Mouse (Mus musculus) heart, embryonic 10.5 days (tissue): Measurements from ENCODE around the gene Fam83g. TPM values are rescaled to one million over a fixed set of nuclear protein-coding genes. Genes with fewer than 3 reads are reported as not detected.

Experiments used
- DNase-seq: peaks from one replicate; pipeline ENCODE4 v3.0.0-alpha.2; 2017; ENCODE audit warnings: low spot score
- H3K27ac ChIP-seq: fragments of 300-500 bp; sonication (generic); 2 replicates; pipeline ENCODE4 v1.5.1; 2016; ENCODE audit warnings: mild to moderate bottlenecking
- H3K27me3 ChIP-seq: fragments of 300-500 bp; sonication (generic); 2 replicates; pipeline ENCODE4 v1.6.1; 2016; ENCODE audit warnings: mild to moderate bottlenecking; ENCODE audit not compliant: poor library complexity, insufficient read depth, severe bottlenecking
- H3K36me3 ChIP-seq: fragments of 300-500 bp; sonication (generic); 2 replicates; pipeline ENCODE4 v1.6.1; 2016; ENCODE audit warnings: mild to moderate bottlenecking, moderate library complexity
- H3K4me1 ChIP-seq: fragments of 300-500 bp; sonication (generic); 2 replicates; pipeline ENCODE4 v1.6.1; 2016; ENCODE audit warnings: mild to moderate bottlenecking
- H3K4me3 ChIP-seq: fragments of 300-500 bp; sonication (generic); 2 replicates; pipeline ENCODE4 v1.5.1; 2016; ENCODE audit warnings: mild to moderate bottlenecking, moderate library complexity
- H3K9me3 ChIP-seq: fragments of 300-500 bp; sonication (generic); 2 replicates; pipeline ENCODE4 v1.6.1; 2016; ENCODE audit warnings: mild to moderate bottlenecking, moderate library complexity
- WGBS: fragments of 180-500 bp; shearing (Covaris S2); methylation state at CpG from one replicate; pipeline ENCODE4 v1.1.7; 2016; 5-methylcytosine and 5-hydroxymethylcytosine counted together
- polyA plus RNA-seq: library from polyadenylated mRNA; unstranded; fragments of >200 nt; fragmentation: Nextera tagmentation; extraction: Ambion mirVana; gene quantifications from 2 replicates; pipeline ENCODE4 v1.2.1, GENCODE M21; 2016

The Fam83g gene
- polyA plus RNA-seq, 1 experiment from 2014 or later, result 3.2 TPM

DNA sequence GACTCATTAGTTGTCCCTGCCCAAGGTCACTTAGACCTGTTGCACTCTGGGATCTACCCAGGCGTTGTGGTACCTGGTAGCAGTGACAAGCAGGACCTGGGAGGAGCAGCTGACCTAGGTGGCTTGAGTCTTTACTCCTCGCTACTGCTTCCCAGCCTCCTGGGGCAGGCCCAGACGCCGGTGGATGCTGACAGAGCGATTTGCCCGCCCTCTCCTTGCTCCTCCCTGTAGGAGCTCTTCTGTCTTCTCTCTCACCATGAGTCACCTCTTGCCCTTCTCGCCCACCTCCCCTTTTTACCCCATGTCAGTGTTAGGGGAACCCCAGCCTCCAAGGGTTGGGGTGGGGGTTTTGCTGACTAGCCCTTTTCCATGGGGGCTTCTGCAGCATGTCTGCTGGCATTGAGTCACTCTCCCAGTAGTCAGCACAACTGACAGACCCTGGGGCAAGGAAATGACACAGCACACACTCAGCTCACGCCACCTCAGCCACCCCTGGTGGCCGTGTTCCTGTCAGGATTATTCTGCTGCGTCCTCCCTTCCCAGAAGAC, 3.1 kb downstream of the Fam83g start:
- peak overlapping the region; percentile 27 for H3K4me3 ChIP-seq
- H3K9me3 ChIP-seq, result no peaks in the 10 kb centered on the region
- 41% methylated on average over 10 of the region's 10 CpGs for WGBS
- H3K36me3 ChIP-seq, result peaks cover 3% of the 10 kb centered on the region; the same call in 1 of the 2 replicates
- H3K4me1 ChIP-seq, result peaks cover 79% of the 10 kb centered on the region
- peak overlapping the region; percentile 72 for H3K27ac ChIP-seq
- no peak for DNase-seq
- H3K27me3 ChIP-seq, result peaks cover 32% of the 10 kb centered on the region

DNA sequence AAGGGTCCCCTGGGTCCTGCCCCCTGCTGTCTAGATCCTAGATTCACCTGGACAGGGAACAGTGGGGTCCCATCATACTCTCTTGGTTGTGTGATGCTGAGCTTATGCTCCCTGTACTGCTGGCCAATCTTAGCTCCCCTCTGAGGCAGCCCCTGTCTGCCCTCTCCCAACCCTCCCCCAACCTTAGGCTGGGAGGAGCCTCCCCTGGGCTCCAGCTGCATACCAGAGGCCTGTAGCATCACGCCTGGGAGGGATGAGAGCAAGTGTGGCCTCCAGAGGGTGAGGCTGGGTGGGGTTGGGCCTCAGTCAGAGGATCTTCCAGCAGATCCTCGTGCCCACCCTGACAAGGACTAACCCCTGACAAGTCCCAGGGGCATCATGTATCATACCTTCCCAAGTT, 3.7 kb downstream of the Fam83g start:
- Histone ChIP-seq H3K27me3 (peaks cover 30% of the 10 kb centered on the region), H3K4me3 (peak overlapping the region; percentile 27; the same call in 1 of the 2 replicates), H3K4me1 (peaks cover 82% of the 10 kb centered on the region), H3K36me3 (peaks cover 3% of the 10 kb centered on the region; the same call in 1 of the 2 replicates), H3K9me3 (no peaks in the 10 kb centered on the region), H3K27ac (peak overlapping the region; percentile 72)
- 30% methylated on average over 2 of the region's 2 CpGs for WGBS
- DNase-seq, result no peak

DNA sequence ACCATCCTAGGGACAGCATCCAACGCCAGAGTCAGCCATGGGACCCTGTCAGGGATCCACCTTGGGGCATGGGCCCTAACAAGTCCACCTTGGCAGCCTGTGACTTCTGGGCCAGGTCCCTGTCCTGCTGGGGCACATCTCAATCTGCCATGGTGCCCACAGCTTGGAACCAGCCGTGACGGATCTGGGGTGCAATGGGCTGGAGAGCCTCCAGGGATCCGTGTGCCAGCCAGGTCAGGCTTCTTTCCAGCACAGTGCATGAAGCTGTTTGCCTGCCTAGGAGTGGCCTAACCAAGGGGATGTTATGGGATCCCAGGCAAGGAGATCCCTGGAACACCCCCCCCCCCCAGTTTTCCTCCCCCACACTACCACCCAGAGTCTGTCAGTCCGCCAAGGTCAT, 9.1 kb downstream of the Fam83g start:
- Histone ChIP-seq H3K27me3 (no peaks in the 10 kb centered on the region), H3K4me1 (peaks cover 50% of the 10 kb centered on the region), H3K4me3 (no peak overlapping the region), H3K27ac (no peak overlapping the region), H3K9me3 (no peaks in the 10 kb centered on the region), H3K36me3 (peaks cover 15% of the 10 kb centered on the region; the same call in 1 of the 2 replicates)
- 81% methylated on average over 5 of the region's 5 CpGs for WGBS
- no peak for DNase-seq

DNA sequence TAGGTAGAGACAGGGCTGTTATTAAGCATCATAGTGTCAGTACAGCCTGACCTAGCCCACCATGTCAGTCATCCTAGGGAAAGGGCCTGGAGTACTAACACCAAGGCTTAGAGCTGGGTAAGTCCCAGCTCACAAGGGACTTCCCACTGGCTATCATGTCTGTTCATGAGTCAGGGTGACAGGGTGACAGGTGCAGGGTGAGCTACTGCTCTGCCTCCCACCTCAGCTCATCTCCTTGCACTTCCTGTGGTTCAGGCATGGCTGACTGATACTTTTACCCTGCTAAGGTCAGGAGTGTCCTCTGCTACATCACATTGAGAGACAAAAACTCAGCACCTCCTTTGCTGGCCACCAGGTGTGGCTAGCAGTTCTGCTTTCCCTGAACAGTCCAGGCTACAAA, 15.0 kb downstream of the Fam83g start:
- Histone ChIP-seq H3K4me1 (peaks cover 16% of the 10 kb centered on the region; the same call in 1 of the 2 replicates), H3K27me3 (no peaks in the 10 kb centered on the region), H3K27ac (no peak overlapping the region), H3K36me3 (peaks cover 40% of the 10 kb centered on the region), H3K4me3 (no peak overlapping the region), H3K9me3 (no peaks in the 10 kb centered on the region)
- no peak for DNase-seq

DNA sequence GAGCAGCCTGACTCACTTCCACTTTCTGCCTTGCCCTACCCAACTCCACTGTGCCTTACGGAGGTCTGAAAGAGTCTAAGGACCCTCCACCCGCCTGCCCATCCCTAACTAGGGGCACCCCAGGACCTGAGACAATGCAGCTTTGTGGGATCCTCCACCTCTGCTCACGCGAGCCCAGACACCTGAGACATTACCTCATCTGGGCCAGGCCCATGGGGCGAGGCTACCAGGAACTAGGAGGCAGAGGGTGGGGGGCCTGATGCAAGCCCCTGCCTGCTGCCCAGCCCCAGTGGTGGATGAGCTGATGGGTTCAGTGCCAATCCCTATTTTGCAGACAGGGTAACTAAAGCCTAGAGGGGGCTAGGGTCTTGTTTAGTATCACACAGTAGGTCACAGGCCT, 15.6 kb downstream of the Fam83g start:
- Histone ChIP-seq H3K36me3 (peaks cover 40% of the 10 kb centered on the region), H3K9me3 (no peaks in the 10 kb centered on the region), H3K4me1 (peaks cover 16% of the 10 kb centered on the region; the same call in 1 of the 2 replicates), H3K27ac (no peak overlapping the region), H3K27me3 (no peaks in the 10 kb centered on the region), H3K4me3 (no peak overlapping the region)
- 85% methylated on average over 5 of the region's 5 CpGs for WGBS
- DNase-seq, result no peak

DNA sequence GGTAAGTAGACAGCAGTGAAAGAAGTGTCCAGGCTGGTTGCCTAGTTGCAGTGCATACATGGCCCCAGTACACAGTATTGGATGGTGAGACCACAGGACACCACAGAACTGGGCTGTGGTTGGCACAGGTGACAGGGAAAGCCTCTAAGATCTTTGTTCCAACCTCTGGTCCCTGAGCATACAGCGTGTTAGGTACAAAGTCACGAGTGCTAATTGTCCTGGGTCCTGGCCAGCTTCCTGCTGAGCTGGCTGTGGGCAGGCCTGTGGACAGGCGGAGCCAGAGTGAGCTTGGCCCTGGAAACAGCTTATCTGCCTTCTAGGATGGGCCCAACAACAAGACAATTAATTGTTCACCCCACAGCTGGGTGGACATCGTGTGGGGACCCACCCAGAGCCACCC, 16.0 kb downstream of the Fam83g start:
- H3K27me3 ChIP-seq, result no peaks in the 10 kb centered on the region
- H3K27ac ChIP-seq, result 0 out of 2 replicates have a peak overlapping the region, but pooled peaks have one; percentile 18
- 62% methylated on average over 4 of the region's 4 CpGs for WGBS
- no peaks in the 10 kb centered on the region for H3K9me3 ChIP-seq
- no peak for DNase-seq
- peaks cover 36% of the 10 kb centered on the region for H3K36me3 ChIP-seq
- H3K4me3 ChIP-seq, result no peak overlapping the region
- H3K4me1 ChIP-seq, result peaks cover 16% of the 10 kb centered on the region; the same call in 1 of the 2 replicates

DNA sequence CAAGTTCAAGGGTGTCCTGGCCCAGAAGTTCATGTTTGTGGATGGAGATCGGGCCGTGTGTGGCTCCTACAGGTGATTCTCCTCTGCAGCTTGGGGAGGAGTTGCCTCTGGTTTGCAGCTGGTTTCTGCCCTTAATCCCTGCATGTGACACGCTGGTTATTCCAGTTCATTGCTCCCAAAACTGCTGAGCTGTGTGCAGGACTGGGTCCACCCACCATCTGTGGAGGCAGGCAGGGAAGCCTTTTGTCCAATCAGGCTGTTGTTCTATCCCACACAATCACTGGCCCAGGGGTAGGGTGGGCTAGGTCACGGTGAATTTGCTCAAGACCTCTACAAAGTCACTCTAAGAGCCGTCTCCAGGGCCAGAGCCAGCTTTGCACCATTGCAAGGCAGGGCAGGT, 17.8 kb downstream of the Fam83g start:
- Histone ChIP-seq H3K27ac (no peak overlapping the region), H3K4me3 (no peak overlapping the region), H3K4me1 (peaks cover 21% of the 10 kb centered on the region), H3K36me3 (peaks cover 31% of the 10 kb centered on the region), H3K9me3 (no peaks in the 10 kb centered on the region), H3K27me3 (no peaks in the 10 kb centered on the region)
- 83% methylated on average over 5 of the region's 5 CpGs for WGBS
- no peak for DNase-seq

DNA sequence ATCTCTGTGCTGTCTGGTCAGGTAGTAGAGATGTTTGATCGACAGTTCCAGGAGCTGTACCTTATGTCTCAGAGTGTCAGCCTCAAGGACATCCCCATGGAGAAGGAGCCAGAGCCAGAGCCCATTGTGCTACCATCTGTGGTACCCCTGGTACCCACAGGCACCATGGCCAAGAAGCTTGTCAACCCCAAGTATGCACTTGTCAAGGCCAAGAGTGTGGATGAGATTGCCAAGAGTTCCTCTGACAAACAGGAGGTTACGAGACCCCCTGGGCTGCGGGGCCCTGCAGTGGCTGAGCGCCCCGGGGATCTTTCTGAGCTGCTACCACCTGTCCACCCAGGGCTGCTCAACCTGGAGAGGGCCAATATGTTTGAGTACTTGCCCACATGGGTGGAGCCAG, 18.6 kb downstream of the Fam83g start:
- no peaks in the 10 kb centered on the region for H3K27me3 ChIP-seq

DNA sequence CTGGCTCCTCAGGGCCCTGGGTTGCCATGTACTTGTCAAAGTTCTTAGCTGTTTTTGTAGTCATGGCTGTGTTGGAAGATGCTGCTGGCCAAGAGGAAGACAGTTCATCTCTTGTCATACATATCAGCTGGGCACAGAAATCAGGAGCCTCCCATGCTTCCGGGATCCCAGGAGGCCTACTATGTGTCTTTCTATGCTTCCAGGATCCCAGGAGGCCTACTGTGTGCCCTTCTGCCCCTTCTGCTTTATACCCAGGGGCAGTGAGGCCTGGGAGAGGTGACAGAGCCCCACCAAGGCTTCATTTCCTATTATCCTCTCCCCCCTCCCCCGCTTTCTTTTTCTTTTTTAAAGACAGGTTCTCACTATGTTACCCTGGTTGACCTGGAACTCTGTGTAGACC, 21.7 kb downstream of the Fam83g start:
- WGBS, result 71% methylated on average over 2 of the region's 2 CpGs
- no peak for DNase-seq
- Histone ChIP-seq H3K36me3 (peaks cover 30% of the 10 kb centered on the region), H3K27ac (no peak overlapping the region), H3K4me1 (peaks cover 19% of the 10 kb centered on the region), H3K9me3 (no peaks in the 10 kb centered on the region), H3K27me3 (no peaks in the 10 kb centered on the region), H3K4me3 (no peak overlapping the region)

More for the DNA sequence above, 18.6 kb downstream of the Fam83g start:
- 84% methylated on average over 5 of the region's 5 CpGs for WGBS
- H3K4me1 ChIP-seq, result peaks cover 20% of the 10 kb centered on the region
- no peak overlapping the region for H3K27ac ChIP-seq
- no peak for DNase-seq
- no peaks in the 10 kb centered on the region for H3K9me3 ChIP-seq
- H3K36me3 ChIP-seq, result peaks cover 34% of the 10 kb centered on the region
- H3K4me3 ChIP-seq, result no peak overlapping the region

DNA sequence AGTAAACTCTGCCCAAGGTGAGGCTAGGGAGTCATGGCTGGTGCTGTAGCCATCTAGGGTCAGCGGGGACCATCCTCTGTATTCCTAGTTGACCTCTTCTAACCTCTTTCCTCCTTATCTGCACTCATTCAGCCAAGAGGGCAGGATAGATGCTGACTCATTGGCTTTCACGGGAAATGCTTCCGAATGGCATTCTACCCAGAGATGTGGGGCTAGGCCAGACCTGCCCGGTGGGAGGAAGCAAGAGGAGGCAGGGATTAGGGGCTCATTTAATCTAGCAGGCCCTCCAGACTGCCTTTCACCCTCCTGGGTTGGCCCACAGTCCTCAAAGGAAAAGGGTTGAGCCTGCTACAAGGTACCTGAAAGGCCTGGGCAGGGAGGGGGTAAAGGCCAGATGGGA, 22.3 kb downstream of the Fam83g start:
- peaks cover 19% of the 10 kb centered on the region for H3K4me1 ChIP-seq
- peaks cover 3% of the 10 kb centered on the region; the same call in 1 of the 2 replicates for H3K27me3 ChIP-seq
- no peaks in the 10 kb centered on the region for H3K9me3 ChIP-seq
- WGBS, result 32% methylated on average over 4 of the region's 4 CpGs
- no peak for DNase-seq
- peaks cover 27% of the 10 kb centered on the region for H3K36me3 ChIP-seq
- H3K4me3 ChIP-seq, result no peak overlapping the region
- H3K27ac ChIP-seq, result no peak overlapping the region; the same call in 1 of the 2 replicates

DNA sequence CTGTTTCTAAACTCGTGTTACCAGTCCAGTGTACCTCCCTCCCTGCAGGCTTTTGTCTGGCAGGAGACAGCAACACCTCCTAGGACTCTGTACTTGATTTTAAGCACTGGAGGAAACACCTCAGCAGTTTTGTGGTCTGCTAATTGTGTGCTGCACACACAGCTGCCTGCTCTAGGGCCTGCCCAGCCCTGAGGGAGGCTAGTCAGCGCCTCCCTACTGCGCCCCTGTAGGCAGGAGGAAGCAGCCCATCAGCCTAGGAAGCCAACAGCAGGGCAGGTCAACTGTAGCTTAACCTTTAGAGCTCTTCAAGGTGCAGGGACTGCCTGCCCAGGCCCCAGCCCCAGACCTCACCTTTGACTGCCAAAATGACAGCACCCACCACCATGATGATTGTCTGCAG, 25.0 kb downstream of the Fam83g start:
- DNase-seq, result no peak
- WGBS, result 52% methylated on average over 3 of the region's 3 CpGs
- no peaks in the 10 kb centered on the region for H3K9me3 ChIP-seq
- H3K4me1 ChIP-seq, result peaks cover 27% of the 10 kb centered on the region
- peaks cover 8% of the 10 kb centered on the region for H3K36me3 ChIP-seq
- no peak overlapping the region; the same call in 1 of the 2 replicates for H3K27ac ChIP-seq
- H3K4me3 ChIP-seq, result no peak overlapping the region
- peaks cover 23% of the 10 kb centered on the region; the same call in 1 of the 2 replicates for H3K27me3 ChIP-seq

DNA sequence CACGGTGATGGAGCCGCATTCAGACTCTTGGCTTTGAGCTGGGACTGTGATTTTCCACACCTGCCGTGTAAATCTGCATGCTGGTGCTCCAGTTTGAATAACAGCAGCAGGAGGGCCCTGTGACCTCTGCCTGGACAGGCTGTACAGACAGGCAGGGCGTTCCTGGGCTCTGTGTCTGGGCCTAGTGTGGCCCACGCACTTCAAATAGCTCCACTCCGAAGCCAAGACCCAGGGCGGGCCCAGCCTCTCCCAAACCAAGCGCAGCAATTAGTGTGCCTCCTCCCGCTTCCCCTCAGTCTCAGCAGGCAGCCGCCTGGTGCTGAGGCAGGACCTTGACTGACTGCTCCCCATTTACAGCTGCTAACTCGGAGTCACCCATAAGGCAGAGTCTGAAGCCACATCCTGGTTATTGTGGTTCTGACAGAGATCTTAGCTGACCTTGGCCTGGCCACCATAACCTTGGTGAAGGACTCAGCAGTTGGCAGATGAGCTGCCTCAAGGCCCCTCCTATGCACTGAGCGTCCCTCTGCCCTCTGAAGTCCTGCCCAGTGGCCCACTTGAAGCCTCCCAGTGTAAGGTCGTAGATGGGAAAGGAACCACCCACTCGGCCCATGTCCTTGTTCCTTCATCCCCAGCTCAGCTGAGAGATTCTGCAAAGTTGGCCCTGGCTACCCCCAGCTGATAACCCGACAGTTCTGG, 29.4 kb downstream of the Fam83g start:
- Histone ChIP-seq H3K4me3 (no peak overlapping the region), H3K9me3 (no peaks in the 10 kb centered on the region), H3K27me3 (peaks cover 25% of the 10 kb centered on the region; the same call in 1 of the 2 replicates), H3K4me1 (peaks cover 25% of the 10 kb centered on the region), H3K36me3 (no peaks in the 10 kb centered on the region), H3K27ac (peak overlapping the region; percentile 57; the same call in 1 of the 2 replicates)
- WGBS, result 62% methylated on average over 15 of the region's 15 CpGs
- DNase-seq, result no peak

DNA sequence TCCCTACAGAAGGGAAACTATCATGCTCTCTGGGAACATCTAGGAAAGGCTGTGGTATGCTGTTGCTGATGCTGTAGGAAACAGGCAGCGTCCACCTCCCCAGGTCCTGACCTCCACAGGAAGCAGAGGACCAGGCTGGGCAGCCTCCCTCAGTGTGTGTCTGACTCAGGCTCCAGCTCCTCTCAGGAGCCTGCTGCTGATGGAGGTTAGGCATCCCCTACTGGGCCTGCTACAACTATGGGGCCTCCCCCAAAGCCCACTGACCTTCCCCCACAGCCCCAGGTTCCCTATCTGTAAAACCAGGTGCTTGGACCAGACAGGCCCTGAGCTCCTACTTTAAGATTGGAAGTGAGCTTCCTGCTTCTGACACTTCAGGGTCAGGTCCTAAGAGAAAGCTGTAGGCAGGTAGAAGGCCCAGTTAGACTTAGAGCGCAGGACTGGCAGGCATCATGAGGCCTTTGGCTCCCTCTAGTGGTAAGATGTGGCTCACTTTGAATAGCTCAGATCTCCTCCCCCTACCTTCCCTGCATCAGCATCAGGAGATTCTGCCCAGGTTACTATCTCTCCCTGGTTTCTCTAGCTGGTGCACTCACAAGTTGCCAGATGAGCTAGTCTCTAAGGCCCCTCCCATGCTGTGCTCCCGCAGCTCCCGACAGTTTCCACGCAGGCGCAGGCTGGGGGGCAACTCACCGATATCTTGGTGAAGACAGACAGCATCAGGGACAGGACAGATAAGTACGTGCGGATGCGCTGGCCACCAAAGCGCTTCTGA, 30.6 kb downstream of the Fam83g start:
- DNase-seq, result peak; percentile 85
- Histone ChIP-seq H3K4me3 (no peak overlapping the region), H3K27ac (no peak overlapping the region), H3K4me1 (peaks cover 17% of the 10 kb centered on the region), H3K9me3 (no peaks in the 10 kb centered on the region), H3K27me3 (peaks cover 25% of the 10 kb centered on the region; the same call in 1 of the 2 replicates), H3K36me3 (no peaks in the 10 kb centered on the region)
- WGBS, result 37% methylated on average over 11 of the region's 11 CpGs
